Mouse (Mus musculus) forebrain, embryonic 14.5 days (tissue): Measurements from ENCODE around the gene Arnt2. TPM values are rescaled to one million over a fixed set of nuclear protein-coding genes. Genes with fewer than 3 reads are reported as not detected.

Experiments used
- ATAC-seq: fragments of 200-750 bp; cut with Nextera tagmentation; 2 replicates; pipeline ENCODE4 v1.8.0; 2017; ENCODE audit warnings: mild to moderate bottlenecking, moderate library complexity
- DNase-seq: peaks from one replicate; pipeline ENCODE4 v3.0.0-alpha.2; 2015; ENCODE audit warnings: low spot score
- H3K27ac ChIP-seq: fragments of 300-500 bp; sonication (generic); 2 replicates; pipeline ENCODE4 v1.5.1; 2014; ENCODE audit warnings: low read depth, mild to moderate bottlenecking, control low read depth, low read length, moderate library complexity
- H3K27me3 ChIP-seq: fragments of 300-500 bp; sonication (generic); replicated peaks from 2 replicates; pipeline ENCODE4 v1.6.1; 2014; ENCODE audit warnings: low read length, control low read depth, mixed read lengths; ENCODE audit not compliant: control insufficient read depth, insufficient read depth
- H3K36me3 ChIP-seq: fragments of 300-500 bp; sonication (generic); 2 replicates; pipeline ENCODE4 v1.6.1; 2014; ENCODE audit warnings: low read length, control low read depth; ENCODE audit not compliant: control insufficient read depth, insufficient read depth
- H3K4me1 ChIP-seq: fragments of 300-500 bp; sonication (generic); 2 replicates; pipeline ENCODE4 v1.6.1; 2014; ENCODE audit warnings: antibody characterized with exemption, low read length, control low read depth; ENCODE audit not compliant: control insufficient read depth, insufficient read depth
- H3K4me2 ChIP-seq: fragments of 300-500 bp; sonication (generic); 2 replicates; pipeline ENCODE4 v1.6.1; 2014; ENCODE audit warnings: mild to moderate bottlenecking, control low read depth, low read length
- H3K4me3 ChIP-seq: fragments of 300-500 bp; sonication (generic); 2 replicates; pipeline ENCODE4 v1.5.1; 2014; ENCODE audit warnings: low read depth, low read length, control low read depth
- H3K9ac ChIP-seq: fragments of 300-500 bp; sonication (generic); 2 replicates; pipeline ENCODE4 v1.6.1; 2014; ENCODE audit warnings: mild to moderate bottlenecking, low read length, control low read depth, moderate library complexity
- H3K9me3 ChIP-seq: fragments of 300-500 bp; sonication (generic); replicated peaks from 2 replicates; pipeline ENCODE4 v1.6.1; 2016; ENCODE audit warnings: low read length, control low read depth, mixed read lengths; ENCODE audit not compliant: control insufficient read depth
- WGBS: fragments of 180-500 bp; shearing (Covaris S2); extraction: QIAGEN DNeasy Blood & Tissue Kit; methylation state at CpG from one replicate; pipeline ENCODE4 v1.1.7; 2014; 5-methylcytosine and 5-hydroxymethylcytosine counted together
- polyA plus RNA-seq: library from polyadenylated mRNA; unstranded; fragments of >200 nt; fragmentation: Nextera tagmentation; extraction: Ambion mirVana; gene quantifications from 2 replicates; pipeline ENCODE4 v1.2.1, GENCODE M21; 2014

Gene Arnt2
- polyA plus RNA-seq, 1 experiment from 2014 or later: 51.4 TPM

GRCm38 (mm10) chr7:84408282-84408681, 1.7 kb downstream of the Arnt2 start:
- no peak for ATAC-seq
- no peaks in the 10 kb centered on the region for H3K27me3 ChIP-seq
- peak overlapping the region; percentile 75 for H3K4me3 ChIP-seq
- peak overlapping the region; percentile 95 for H3K9ac ChIP-seq
- H3K27ac ChIP-seq: no peak overlapping the region
- peak overlapping the region; percentile 56 for H3K4me2 ChIP-seq
- H3K36me3 ChIP-seq: 0 out of 2 replicates have a peak, but pooled peaks cover 5% of the 10 kb centered on the region
- H3K4me1 ChIP-seq: peaks cover 31% of the 10 kb centered on the region
- 79% methylated on average over 5 of the region's 5 CpGs for WGBS
- no peak for DNase-seq
- H3K9me3 ChIP-seq: no peaks in the 10 kb centered on the region

DNA sequence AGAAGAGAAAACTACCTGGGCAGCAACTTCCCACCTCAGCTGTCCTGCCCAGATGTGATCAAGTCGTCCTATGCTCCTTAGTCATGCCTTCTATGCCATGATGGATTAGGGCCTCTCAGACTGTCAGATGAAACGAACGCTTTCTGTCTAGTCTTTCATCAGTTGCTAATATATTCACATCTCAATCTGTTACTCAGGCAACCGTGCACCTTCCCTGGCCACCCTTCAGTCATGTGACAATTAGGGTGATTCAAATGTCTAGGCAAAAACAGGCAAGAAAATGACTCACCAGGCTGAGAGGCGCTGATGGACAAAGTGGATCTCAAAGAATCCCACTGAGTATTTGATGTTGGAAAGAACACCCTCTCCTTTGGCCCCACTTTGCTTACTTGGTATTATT, 6.6 kb downstream of the Arnt2 start:
- H3K9ac ChIP-seq: no peak overlapping the region
- ATAC-seq (peak; percentile 58), DNase-seq (peak; percentile 64)
- no peak overlapping the region; the same call in 1 of the 2 replicates for H3K27ac ChIP-seq
- WGBS: 6% methylated on average over 5 of the region's 5 CpGs
- H3K36me3 ChIP-seq: 0 out of 2 replicates have a peak, but pooled peaks cover 5% of the 10 kb centered on the region
- H3K4me3 ChIP-seq: no peak overlapping the region
- no peaks in the 10 kb centered on the region for H3K27me3 ChIP-seq
- H3K4me2 ChIP-seq: no peak overlapping the region
- no peaks in the 10 kb centered on the region for H3K9me3 ChIP-seq
- peaks cover 39% of the 10 kb centered on the region for H3K4me1 ChIP-seq

- H3K36me3 ChIP-seq: 0 out of 2 replicates have a peak, but pooled peaks cover 5% of the 10 kb centered on the region
- H3K27ac ChIP-seq: peak overlapping the region; percentile 82
- H3K27me3 ChIP-seq: no peaks in the 10 kb centered on the region
- no peak overlapping the region for H3K4me3 ChIP-seq
- peaks cover 45% of the 10 kb centered on the region for H3K4me1 ChIP-seq
- WGBS: 16% methylated on average over 9 of the region's 9 CpGs
- H3K9me3 ChIP-seq: no peaks in the 10 kb centered on the region
- DNase-seq: peak; percentile 76
- no peak overlapping the region for H3K9ac ChIP-seq
- ATAC-seq: peak; percentile 81
- peak overlapping the region; percentile 6; the same call in 1 of the 2 replicates for H3K4me2 ChIP-seq
Observed at GRCm38 (mm10) chr7:84401641-84402455, 8.1 kb downstream of the Arnt2 start.

- DNase-seq: peak; percentile 19
- 58% methylated on average over 1 of the region's 1 CpGs for WGBS
- H3K4me1 ChIP-seq: peaks cover 22% of the 10 kb centered on the region
- ATAC-seq: peak; percentile 19; the same call in 1 of the 2 replicates
- H3K4me3 ChIP-seq: no peak overlapping the region
- H3K9me3 ChIP-seq: no peaks in the 10 kb centered on the region
- H3K36me3 ChIP-seq: no peaks in the 10 kb centered on the region
- no peaks in the 10 kb centered on the region for H3K27me3 ChIP-seq
- no peak overlapping the region for H3K9ac ChIP-seq
- H3K4me2 ChIP-seq: no peak overlapping the region
- peak overlapping the region; percentile 33; the same call in 1 of the 2 replicates for H3K27ac ChIP-seq
Observed at GRCm38 (mm10) chr7:84397320-84397719, 12.7 kb downstream of the Arnt2 start.

DNA sequence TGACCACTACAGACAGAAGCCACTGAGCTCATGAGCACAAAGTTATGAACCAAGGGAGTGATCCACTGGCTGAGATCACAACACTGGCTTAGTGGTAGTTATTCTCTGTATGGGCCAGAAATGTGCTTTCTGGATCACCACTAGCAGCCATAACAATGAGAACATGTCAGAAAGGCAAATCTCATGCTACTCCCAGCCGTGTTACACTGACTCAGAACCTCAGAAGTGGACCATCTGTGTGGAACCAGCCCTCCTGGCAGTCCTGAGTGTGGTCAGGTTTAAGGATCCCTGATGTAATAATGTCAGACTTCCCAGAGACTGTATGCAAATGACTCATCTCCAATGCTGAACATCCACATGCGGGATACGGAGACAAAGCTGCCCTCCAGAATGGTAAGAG, 13.4 kb downstream of the Arnt2 start:
- no peaks in the 10 kb centered on the region for H3K9me3 ChIP-seq
- no peak overlapping the region for H3K4me2 ChIP-seq
- H3K9ac ChIP-seq: no peak overlapping the region
- H3K27ac ChIP-seq: no peak overlapping the region
- no peaks in the 10 kb centered on the region for H3K36me3 ChIP-seq
- H3K27me3 ChIP-seq: no peaks in the 10 kb centered on the region
- over 99% methylated on average over 3 of the region's 3 CpGs for WGBS
- no peak overlapping the region for H3K4me3 ChIP-seq
- DNase-seq (no peak), ATAC-seq (no peak)
- H3K4me1 ChIP-seq: peaks cover 14% of the 10 kb centered on the region

GRCm38 (mm10) chr7:84387826-84388225, 22.1 kb downstream of the Arnt2 start:
- Histone ChIP-seq H3K27ac (no peak overlapping the region), H3K9ac (no peak overlapping the region), H3K27me3 (no peaks in the 10 kb centered on the region), H3K4me1 (no peaks in the 10 kb centered on the region; the same call in none of the 2 replicates), H3K4me2 (no peak overlapping the region), H3K36me3 (no peaks in the 10 kb centered on the region), H3K4me3 (no peak overlapping the region), H3K9me3 (no peaks in the 10 kb centered on the region)
- 86% methylated on average over 3 of the region's 3 CpGs for WGBS
- ATAC-seq (no peak), DNase-seq (no peak)

DNA sequence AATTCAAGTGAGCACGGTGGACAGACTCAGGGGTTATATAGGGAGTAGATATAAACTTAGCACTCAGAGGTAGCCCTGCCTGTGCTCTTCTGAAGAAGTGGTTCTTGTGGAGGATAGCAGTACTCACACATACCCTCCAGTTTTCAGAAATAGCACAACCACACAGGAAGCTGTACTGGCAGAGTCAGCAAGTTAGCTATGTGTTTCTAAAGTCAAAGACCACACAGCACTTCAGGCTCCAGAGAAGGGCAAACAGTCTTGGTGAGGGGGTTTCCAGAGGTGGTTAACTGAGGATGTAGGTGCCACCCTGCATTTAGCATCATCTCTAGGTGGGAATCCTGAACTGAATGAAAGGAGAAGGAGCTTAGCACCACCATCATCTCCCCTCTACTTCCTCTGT, 23.5 kb downstream of the Arnt2 start:
- Histone ChIP-seq H3K36me3 (no peaks in the 10 kb centered on the region), H3K4me3 (no peak overlapping the region), H3K27ac (no peak overlapping the region), H3K4me1 (no peaks in the 10 kb centered on the region; the same call in none of the 2 replicates), H3K9ac (no peak overlapping the region), H3K4me2 (no peak overlapping the region), H3K27me3 (no peaks in the 10 kb centered on the region), H3K9me3 (no peaks in the 10 kb centered on the region)
- 43% methylated on average over 1 of the region's 1 CpGs for WGBS
- DNase-seq (no peak), ATAC-seq (no peak)

GRCm38 (mm10) chr7:84384778-84385177, 25.2 kb downstream of the Arnt2 start:
- Histone ChIP-seq H3K36me3 (no peaks in the 10 kb centered on the region), H3K9me3 (no peaks in the 10 kb centered on the region), H3K27ac (no peak overlapping the region), H3K4me1 (no peaks in the 10 kb centered on the region; the same call in none of the 2 replicates), H3K4me3 (no peak overlapping the region), H3K9ac (no peak overlapping the region), H3K4me2 (no peak overlapping the region), H3K27me3 (no peaks in the 10 kb centered on the region)
- ATAC-seq (no peak), DNase-seq (no peak)
- WGBS: 91% methylated on average over 4 of the region's 4 CpGs

GRCm38 (mm10) chr7:84384086-84384485, 25.9 kb downstream of the Arnt2 start:
- DNase-seq: no peak
- H3K4me3 ChIP-seq: no peak overlapping the region
- 94% methylated on average over 7 of the region's 7 CpGs for WGBS

More at GRCm38 (mm10) chr7:84384086-84384485, 25.9 kb downstream of the Arnt2 start:
- Histone ChIP-seq H3K27me3 (no peaks in the 10 kb centered on the region), H3K9me3 (no peaks in the 10 kb centered on the region), H3K4me1 (no peaks in the 10 kb centered on the region; the same call in none of the 2 replicates), H3K9ac (no peak overlapping the region), H3K27ac (no peak overlapping the region), H3K36me3 (no peaks in the 10 kb centered on the region), H3K4me2 (no peak overlapping the region)
- ATAC-seq: no peak
